Mouse (Mus musculus) liver, embryonic 11.5 days (tissue): ENCODE measurements around the gene Cutal. TPM values are rescaled to one million over a fixed set of nuclear protein-coding genes. Genes with fewer than 3 reads are reported as not detected.
A peak's percentile ranks its signal among the peaks of the same experiment; 100 is the strongest.

ENCODE experiments used
- ATAC-seq: fragments of 200-750 bp; cut with Nextera tagmentation; replicated peaks from 2 replicates; pipeline ENCODE4 v1.8.0; 2017; ENCODE audit warnings: moderate number of reproducible peaks, mild to moderate bottlenecking, moderate TSS enrichment, moderate library complexity; ENCODE audit not compliant: low FRiP score
- DNase-seq: peaks from one replicate; pipeline ENCODE4 v3.0.0-alpha.2; 2017; ENCODE audit warnings: low spot score
- H3K27ac ChIP-seq: fragments of 300-500 bp; sonication (generic); 2 replicates; pipeline ENCODE4 v1.5.1; 2014; ENCODE audit warnings: mild to moderate bottlenecking, low read depth, low read length, control low read depth
- H3K27me3 ChIP-seq: fragments of 300-500 bp; sonication (generic); replicated peaks from 2 replicates; pipeline ENCODE4 v1.6.1; 2014; ENCODE audit warnings: low read length, mixed read lengths; ENCODE audit not compliant: control insufficient read depth, insufficient read depth
- H3K36me3 ChIP-seq: fragments of 300-500 bp; sonication (generic); 2 replicates; pipeline ENCODE4 v1.6.1; 2014; ENCODE audit warnings: mild to moderate bottlenecking, low read length, moderate library complexity, mixed read lengths; ENCODE audit not compliant: control insufficient read depth, insufficient read depth
- H3K4me1 ChIP-seq: fragments of 300-500 bp; sonication (generic); replicated peaks from 2 replicates; pipeline ENCODE4 v1.6.1; 2014; ENCODE audit warnings: low read length, mixed read lengths; ENCODE audit not compliant: control insufficient read depth, insufficient read depth
- H3K4me2 ChIP-seq: fragments of 300-500 bp; sonication (generic); 2 replicates; pipeline ENCODE4 v1.6.1; 2014; ENCODE audit warnings: mild to moderate bottlenecking, control low read depth, moderate library complexity
- H3K4me3 ChIP-seq: fragments of 300-500 bp; sonication (generic); 2 replicates; pipeline ENCODE4 v1.5.1; 2014; ENCODE audit warnings: low read depth, low read length, control low read depth
- H3K9ac ChIP-seq: fragments of 300-500 bp; sonication (generic); 2 replicates; pipeline ENCODE4 v1.6.1; 2014; ENCODE audit warnings: low read depth, low read length, control low read depth
- H3K9me3 ChIP-seq: fragments of 300-500 bp; sonication (generic); 2 replicates; pipeline ENCODE4 v1.6.1; 2016; ENCODE audit warnings: low read length, inconsistent platforms, mixed read lengths; ENCODE audit not compliant: control insufficient read depth
- WGBS: fragments of 180-500 bp; shearing (Covaris S2); extraction: QIAGEN DNeasy Blood & Tissue Kit; methylation state at CpG from one replicate; pipeline ENCODE4 v1.1.7; 2014; 5-methylcytosine and 5-hydroxymethylcytosine counted together
- polyA plus RNA-seq: library from polyadenylated mRNA; unstranded; fragments of >200 nt; fragmentation: Nextera tagmentation; extraction: Ambion mirVana; gene quantifications from 2 replicates; pipeline ENCODE4 v1.2.1, GENCODE M21; 2014

Cutal gene
- polyA plus RNA-seq, 1 experiment from 2014 or later: 2.5 TPM

DNA sequence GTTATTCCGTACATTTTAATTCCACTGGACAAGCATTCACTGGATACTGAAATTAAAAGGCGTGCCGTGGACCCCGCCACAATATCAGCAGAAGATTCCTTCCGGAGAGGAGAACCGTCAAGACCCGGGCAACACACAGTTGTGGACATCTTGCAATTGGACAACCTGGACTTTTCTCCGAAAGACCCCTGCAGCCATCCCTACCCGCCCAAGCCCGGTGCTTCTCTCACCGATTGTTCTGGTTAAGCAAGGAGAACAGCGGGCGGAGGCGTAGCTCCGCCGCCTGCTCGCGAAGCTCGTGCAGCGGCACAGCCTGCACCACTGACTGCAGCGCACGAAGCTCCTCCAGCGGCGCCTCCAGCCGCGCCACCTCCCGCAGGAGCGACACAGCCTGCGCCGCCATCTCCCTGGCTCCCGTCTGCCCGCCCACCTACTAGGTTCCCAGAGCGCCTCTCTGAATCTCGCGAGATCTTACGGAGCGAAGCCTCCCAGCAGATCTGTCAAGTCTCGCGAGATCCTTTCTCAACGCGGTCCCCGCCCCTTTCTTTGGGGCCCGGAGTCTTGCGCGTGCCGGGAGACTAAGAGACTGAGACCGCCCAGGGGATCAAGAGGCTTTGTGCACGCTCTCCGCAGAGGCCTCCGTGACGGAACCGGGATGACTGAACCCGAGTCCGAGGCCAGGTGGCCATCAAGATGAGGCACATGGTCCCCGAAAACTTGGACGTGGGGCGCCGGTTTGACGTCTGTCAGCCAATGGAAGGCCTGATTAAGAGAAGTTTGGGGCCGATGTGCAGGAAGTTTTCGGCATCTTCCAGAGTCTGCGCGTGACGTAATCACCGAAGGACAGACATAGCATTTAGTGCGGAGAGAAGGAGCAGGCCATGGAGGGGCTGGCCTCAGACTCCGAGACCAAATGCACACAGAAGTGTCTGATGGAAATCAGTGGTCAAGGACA is 3.4 kb upstream of the Cutal start:
- H3K27ac ChIP-seq: peak overlapping the region; percentile 75
- H3K9ac ChIP-seq: peak overlapping the region; percentile 85
- H3K4me3 ChIP-seq: peak overlapping the region; percentile 82
- peaks cover 20% of the 10 kb centered on the region for H3K4me1 ChIP-seq
- H3K9me3 ChIP-seq: no peaks in the 10 kb centered on the region
- under 1% methylated on average over 67 of the region's 67 CpGs for WGBS
- H3K36me3 ChIP-seq: peaks cover 9% of the 10 kb centered on the region; the same call in 1 of the 2 replicates
- peak overlapping the region; percentile 88 for H3K4me2 ChIP-seq
- peaks cover 12% of the 10 kb centered on the region for H3K27me3 ChIP-seq
- ATAC-seq (peak; percentile 93), DNase-seq (peak; percentile 95)

DNA sequence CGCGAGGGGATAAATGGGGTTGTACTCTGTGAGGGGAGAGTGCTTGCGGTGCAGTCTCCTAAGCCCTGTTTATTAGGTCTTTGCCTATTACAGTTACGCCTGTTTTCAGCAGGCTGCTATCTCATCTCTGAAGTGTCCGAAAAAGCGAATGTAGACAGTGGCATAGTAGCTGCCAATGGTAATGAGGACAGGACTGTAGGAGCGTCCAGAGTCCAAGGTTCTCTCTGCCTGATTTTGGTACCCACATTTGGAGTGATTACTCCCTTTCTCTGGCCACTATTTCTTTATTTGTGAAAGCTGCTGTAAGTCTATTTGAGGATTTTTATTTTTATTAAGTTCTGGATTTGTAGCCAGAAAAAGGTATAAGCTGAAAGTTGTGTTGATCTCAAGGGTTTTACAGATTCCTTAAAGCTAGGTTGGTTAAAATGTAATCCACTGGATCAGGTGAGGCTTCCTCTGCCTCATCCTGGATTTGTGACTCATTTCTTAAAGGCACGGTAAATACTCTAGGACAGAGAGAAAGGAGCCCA is 685 bp downstream of the Cutal start, which contains the start of gene Psmd5:
Psmd5 (minus strand) TSS at position 153 of the 530 bp plus-strand sequence.
- 20% methylated on average over 8 of the region's 8 CpGs for WGBS
- Histone ChIP-seq H3K27ac (peak within 1 kb of the TSS; percentile 32; the same call in 1 of the 2 replicates), H3K9ac (peak within 1 kb of the TSS; percentile 18; the same call in 1 of the 2 replicates), H3K36me3 (no peaks in the 10 kb centered on the region), H3K4me1 (peaks cover 5% of the 10 kb centered on the region), H3K4me2 (peak within 1 kb of the TSS; percentile 52), H3K9me3 (no peaks in the 10 kb centered on the region), H3K27me3 (peaks cover 12% of the 10 kb centered on the region), H3K4me3 (peak within 1 kb of the TSS; percentile 39)
- DNase-seq (no peak), ATAC-seq (no peak)

DNA sequence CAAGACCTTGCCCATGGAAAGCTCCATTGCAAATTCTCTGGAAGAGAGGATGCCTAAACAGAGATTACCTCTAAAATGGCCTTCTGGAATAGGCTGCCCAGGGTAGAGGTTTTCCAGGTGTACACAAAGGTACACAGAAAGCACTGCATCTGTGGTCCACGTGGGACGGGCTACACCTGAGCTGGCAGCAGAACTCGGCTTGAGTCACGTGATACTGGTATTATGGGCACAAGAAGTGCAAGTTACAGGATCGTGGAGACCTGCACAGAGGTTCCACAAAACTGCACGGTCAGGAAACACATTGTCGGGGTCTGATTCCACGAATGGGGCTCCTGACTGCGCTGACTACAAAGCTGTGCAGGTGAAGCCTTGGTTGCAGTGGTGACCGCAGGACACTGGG is 5.9 kb downstream of the Cutal start:
- Histone ChIP-seq H3K4me2 (no peak overlapping the region), H3K4me3 (no peak overlapping the region), H3K4me1 (no peaks in the 10 kb centered on the region; the same call in 1 of the 2 replicates), H3K36me3 (no peaks in the 10 kb centered on the region), H3K27me3 (no peaks in the 10 kb centered on the region; the same call in 1 of the 2 replicates), H3K27ac (no peak overlapping the region), H3K9ac (no peak overlapping the region), H3K9me3 (no peaks in the 10 kb centered on the region)
- 78% methylated on average over 10 of the region's 10 CpGs for WGBS
- DNase-seq (no peak), ATAC-seq (no peak)

DNA sequence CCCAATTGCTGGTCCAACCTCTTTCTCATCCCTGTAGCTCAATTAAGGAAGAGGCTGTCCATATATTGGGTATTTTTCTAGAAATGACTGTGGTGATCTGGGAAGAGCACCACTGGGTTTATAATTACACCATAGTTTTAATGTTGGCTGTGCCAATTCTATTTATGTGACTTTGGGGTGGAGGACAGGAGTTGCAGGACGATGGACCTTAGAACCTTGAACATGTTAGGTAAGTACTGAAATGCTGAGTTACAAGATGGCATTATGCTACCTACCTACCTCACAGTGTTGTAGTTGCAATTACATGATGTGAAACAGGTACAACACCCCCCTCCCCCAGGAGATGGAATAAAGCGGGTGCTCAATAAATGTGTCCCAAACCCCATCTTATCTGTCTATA is 8.6 kb downstream of the Cutal start:
- H3K27ac ChIP-seq: no peak overlapping the region
- H3K27me3 ChIP-seq: no peaks in the 10 kb centered on the region; the same call in 1 of the 2 replicates
- H3K36me3 ChIP-seq: no peaks in the 10 kb centered on the region
- H3K9me3 ChIP-seq: no peaks in the 10 kb centered on the region
- no peak overlapping the region for H3K4me3 ChIP-seq
- no peak overlapping the region for H3K9ac ChIP-seq
- DNase-seq (no peak), ATAC-seq (no peak)
- no peaks in the 10 kb centered on the region; the same call in 1 of the 2 replicates for H3K4me1 ChIP-seq
- WGBS: 79% methylated on average over 2 of the region's 2 CpGs
- H3K4me2 ChIP-seq: no peak overlapping the region

DNA sequence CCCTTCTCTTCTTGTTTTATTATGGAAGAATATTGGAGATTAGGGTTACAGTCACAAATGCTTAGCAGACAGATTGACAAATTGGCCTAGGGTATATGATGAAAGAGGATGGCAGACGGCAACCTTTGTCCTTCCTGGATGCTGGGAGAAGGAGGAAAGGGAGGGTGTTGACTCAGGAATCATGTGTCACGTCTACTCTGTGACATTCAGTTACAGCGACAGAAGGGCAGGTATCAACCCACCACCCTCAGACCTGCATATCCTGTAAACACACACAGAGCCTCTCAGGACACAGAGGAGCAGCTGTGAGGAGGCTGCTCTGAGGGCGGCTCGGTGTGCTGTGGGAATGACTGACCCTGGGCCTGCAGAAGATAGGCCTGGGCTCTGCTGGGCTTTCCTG is 9.0 kb downstream of the Cutal start:
- ATAC-seq (no peak; the same call in 1 of the 2 replicates), DNase-seq (no peak)
- H3K4me2 ChIP-seq: no peak overlapping the region
- no peaks in the 10 kb centered on the region for H3K9me3 ChIP-seq
- WGBS: 44% methylated on average over 5 of the region's 5 CpGs
- H3K4me1 ChIP-seq: no peaks in the 10 kb centered on the region; the same call in 1 of the 2 replicates
- H3K27ac ChIP-seq: no peak overlapping the region
- H3K4me3 ChIP-seq: no peak overlapping the region
- no peak overlapping the region for H3K9ac ChIP-seq
- no peaks in the 10 kb centered on the region for H3K36me3 ChIP-seq
- H3K27me3 ChIP-seq: no peaks in the 10 kb centered on the region; the same call in 1 of the 2 replicates

DNA sequence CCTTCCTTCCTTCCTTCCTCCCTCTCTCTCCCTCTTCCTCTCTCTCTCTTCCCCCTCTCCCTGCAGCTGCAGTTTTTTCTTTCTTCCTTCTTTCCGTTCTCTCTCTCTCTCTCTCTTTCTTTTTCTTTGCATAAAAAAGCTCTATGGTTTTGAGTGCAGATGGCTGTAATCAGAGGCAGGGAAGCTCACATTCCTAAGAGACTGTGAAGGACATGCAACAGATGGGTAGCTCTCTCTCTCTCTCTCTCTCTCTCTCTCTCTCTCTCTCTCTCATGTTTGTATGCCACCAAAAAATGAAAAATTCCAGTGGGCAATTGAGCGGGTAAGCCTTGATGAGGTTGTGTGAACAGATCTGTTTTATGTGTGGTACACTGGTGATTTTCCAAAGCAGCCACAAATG is 10.0 kb downstream of the Cutal start:
- DNase-seq (no peak), ATAC-seq (no peak)
- H3K4me3 ChIP-seq: no peak overlapping the region
- H3K4me2 ChIP-seq: no peak overlapping the region
- no peak overlapping the region for H3K9ac ChIP-seq
- no peak overlapping the region for H3K27ac ChIP-seq
- H3K4me1 ChIP-seq: no peaks in the 10 kb centered on the region; the same call in 1 of the 2 replicates
- 79% methylated on average over 2 of the region's 2 CpGs for WGBS
- H3K36me3 ChIP-seq: no peaks in the 10 kb centered on the region
- no peaks in the 10 kb centered on the region; the same call in 1 of the 2 replicates for H3K27me3 ChIP-seq
- no peaks in the 10 kb centered on the region for H3K9me3 ChIP-seq

DNA sequence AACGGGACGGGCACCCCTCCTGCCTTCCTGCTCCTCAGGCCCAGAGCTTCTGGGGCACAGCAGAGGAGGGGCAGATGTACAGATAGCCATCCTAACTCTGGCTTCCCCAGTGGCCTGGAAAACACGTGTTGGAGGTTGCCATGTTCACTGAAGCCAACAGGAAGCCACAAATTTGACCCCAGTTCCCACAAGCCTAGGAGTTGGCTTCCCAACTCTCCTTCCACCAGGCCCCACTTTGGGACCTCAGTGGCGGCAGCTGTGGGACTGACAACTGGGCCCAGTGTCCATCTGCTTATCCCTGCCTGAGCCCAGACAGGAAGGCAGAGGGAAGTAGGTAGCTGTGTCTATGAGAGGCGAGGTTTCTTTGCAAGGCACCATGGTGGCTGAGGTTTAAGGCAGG is 19.8 kb downstream of the Cutal start:
- DNase-seq: no peak
- H3K27me3 ChIP-seq: no peaks in the 10 kb centered on the region
- no peak overlapping the region for H3K27ac ChIP-seq
- no peak overlapping the region for H3K9ac ChIP-seq
- ATAC-seq: no peak
- H3K36me3 ChIP-seq: no peaks in the 10 kb centered on the region
- H3K4me1 ChIP-seq: no peaks in the 10 kb centered on the region
- H3K9me3 ChIP-seq: no peaks in the 10 kb centered on the region
- H3K4me3 ChIP-seq: no peak overlapping the region
- WGBS: 49% methylated on average over 5 of the region's 5 CpGs
- no peak overlapping the region for H3K4me2 ChIP-seq

DNA sequence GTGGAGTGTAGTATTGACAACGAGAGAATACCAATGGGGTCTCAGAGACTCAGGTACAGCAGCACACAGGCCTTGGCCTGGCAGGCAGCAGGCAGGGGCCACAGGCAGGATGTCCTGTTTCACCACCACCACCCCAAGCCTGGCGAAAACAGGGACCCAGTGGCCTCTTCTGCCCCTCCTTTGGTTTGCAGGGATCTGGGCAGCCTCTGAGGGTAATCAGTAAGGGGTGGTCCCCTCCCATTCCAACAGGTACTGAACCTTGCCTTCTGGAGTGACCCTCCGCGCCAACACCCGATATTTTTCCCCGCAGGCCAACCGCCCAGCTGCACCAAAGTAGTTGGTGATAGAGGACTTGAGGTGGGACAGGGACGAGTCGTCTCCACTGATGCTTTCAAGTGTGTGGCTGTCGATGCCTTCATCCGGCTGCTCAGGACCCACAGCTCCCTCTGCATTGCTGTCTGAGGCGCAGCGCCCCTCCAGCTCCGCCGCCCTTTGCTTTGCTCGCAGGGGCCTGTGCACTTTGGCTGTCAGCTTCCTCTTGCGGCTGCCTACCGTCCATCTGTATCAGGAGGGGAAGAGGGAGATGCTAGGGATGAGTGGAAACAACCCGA is 21.4 kb downstream of the Cutal start:
- WGBS: 75% methylated on average over 19 of the region's 19 CpGs
- ATAC-seq: no peak
- no peaks in the 10 kb centered on the region for H3K9me3 ChIP-seq
- no peak overlapping the region for H3K4me2 ChIP-seq
- no peaks in the 10 kb centered on the region for H3K27me3 ChIP-seq
- no peak overlapping the region for H3K27ac ChIP-seq
- no peak for DNase-seq
- no peak overlapping the region for H3K4me3 ChIP-seq
- no peak overlapping the region for H3K9ac ChIP-seq
- no peaks in the 10 kb centered on the region for H3K36me3 ChIP-seq
- H3K4me1 ChIP-seq: no peaks in the 10 kb centered on the region
